Mouse (Mus musculus) brain, embryonic 14.5 days (tissue): Measurements from ENCODE around the gene Prdm1. TPM values are rescaled to one million over a fixed set of nuclear protein-coding genes. Genes with fewer than 3 reads are reported as not detected.

Source experiments
- DNase-seq: peaks from one replicate; pipeline ENCODE4 v3.0.0-alpha.2; 2011; ENCODE audit warnings: low read depth
- CTCF ChIP-seq: fragments of 200-500 bp; IDR thresholded peaks from 2 replicates; pipeline ENCODE4 v1.5.1; 2012; ENCODE audit warnings: inconsistent platforms, mild to moderate bottlenecking, moderate library complexity, borderline replicate concordance; ENCODE audit not compliant: insufficient read depth, insufficient read length; ENCODE audit errors: extremely low read depth
- POLR2A ChIP-seq: fragments of 200-500 bp; IDR thresholded peaks from 2 replicates; pipeline ENCODE4 v1.6.1; 2012; ENCODE audit warnings: mild to moderate bottlenecking, inconsistent platforms, borderline replicate concordance; ENCODE audit not compliant: poor library complexity, insufficient read depth, insufficient read length, severe bottlenecking; ENCODE audit errors: extremely low read depth
- polyA plus RNA-seq: library from polyadenylated mRNA; depleted of rRNA; stranded (reverse); fragments of >200 nt; gene quantifications from 2 replicates; pipeline ENCODE4 v1.2.3, GENCODE M21; 2012

The Prdm1 gene
- polyA plus RNA-seq, 1 experiment = 0.90 TPM

DNA sequence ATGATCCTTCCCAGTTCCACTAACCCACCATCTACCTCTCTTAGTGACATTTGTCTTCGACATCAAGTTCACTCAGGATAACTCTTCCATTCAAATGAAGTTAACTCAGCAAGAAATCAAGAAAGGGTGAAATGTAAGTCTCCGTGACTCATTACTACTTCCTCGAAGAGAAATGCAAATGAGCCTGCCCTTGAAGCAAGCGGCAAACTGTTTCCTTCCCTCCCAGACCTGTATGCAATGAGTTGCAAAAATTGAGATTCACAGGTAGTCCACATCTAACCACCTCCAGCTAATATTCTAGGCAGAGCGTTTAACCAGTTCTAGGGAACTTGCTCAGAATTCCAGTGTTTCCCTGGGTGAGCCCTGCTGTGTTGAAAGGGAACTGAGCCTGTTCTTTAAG, 78.6 kb downstream of the Prdm1 start:
- no peak for DNase-seq
- no peak for TF ChIP-seq CTCF
- no peak for TF ChIP-seq POLR2A

DNA sequence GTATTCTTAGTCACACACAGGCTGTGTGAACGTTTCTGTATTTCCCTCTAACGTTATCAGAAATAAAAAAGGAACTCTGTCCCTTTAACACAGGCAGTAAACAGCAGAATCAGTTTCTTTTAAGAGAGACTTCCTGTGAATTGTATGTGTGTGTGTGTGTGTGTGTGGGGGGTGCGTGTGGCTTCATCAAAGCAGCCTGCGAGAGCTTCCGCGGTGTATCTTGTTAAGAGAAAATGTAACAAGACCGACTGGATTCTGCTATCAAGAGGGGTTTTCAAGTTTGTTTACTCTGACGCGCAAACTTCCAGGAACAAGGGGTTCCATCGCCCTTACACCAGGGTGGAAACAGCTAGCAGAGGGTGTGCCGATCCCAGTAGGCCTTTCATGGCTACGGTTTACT, 80.1 kb downstream of the Prdm1 start:
- DNase-seq = peak; percentile 39
- TF ChIP-seq CTCF = no peak
- no peak for TF ChIP-seq POLR2A

DNA sequence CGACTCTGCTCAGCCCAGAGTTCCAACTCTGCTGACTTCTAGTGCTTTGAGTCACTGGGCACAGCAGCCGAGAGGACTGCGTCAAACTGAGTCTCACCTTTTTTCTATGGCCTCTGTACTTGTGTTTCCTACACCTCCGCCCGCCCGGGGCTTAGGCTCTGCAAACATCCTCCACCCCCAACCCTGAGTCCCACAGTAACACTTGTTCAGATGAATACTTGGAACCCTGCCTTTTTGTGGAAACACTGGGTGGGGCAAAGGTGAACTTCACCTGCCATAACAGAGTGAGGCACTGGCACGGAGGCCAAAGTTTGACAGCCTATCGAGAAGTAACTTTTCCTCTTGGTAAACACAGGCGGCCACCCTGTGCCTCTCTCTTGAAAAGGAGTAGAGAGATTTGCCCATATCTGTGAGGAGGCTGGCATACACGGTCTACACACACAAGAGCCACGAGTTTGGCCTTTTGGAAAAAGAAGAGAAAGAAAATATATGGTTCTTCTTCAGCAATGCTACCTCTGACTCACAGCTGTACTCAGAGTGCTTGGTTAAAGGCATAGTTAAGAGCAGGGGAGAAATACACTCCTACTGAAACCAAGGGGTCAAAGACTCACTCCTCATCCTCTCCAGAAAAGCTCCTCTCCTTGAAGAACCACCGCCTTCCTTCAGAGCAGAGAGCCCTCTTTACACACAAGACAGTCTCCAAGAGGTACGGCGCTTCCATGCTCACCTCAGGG, 80.7 kb downstream of the Prdm1 start:
- no peak for DNase-seq
- TF ChIP-seq POLR2A (no peak), CTCF (no peak)

DNA sequence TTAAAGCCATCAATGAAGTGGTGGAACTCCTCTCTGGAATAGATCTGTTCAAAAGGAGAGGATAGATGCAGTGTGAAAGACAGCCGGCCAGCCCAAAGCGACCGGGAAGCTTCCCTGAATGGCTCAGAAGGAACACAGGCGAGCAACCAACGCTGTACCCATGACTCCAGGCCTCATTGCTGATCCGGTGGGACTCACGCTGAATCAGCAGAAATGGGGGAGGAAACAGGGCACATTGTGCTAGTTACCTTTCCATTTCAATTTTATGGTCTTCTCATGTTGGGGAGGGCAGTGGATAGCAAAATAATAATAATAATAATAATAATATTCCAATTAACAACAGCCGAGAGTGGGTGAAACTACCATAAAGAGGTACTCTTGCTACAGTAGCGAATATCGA, 81.3 kb downstream of the Prdm1 start:
- DNase-seq = no peak
- TF ChIP-seq POLR2A (no peak), CTCF (no peak)

DNA sequence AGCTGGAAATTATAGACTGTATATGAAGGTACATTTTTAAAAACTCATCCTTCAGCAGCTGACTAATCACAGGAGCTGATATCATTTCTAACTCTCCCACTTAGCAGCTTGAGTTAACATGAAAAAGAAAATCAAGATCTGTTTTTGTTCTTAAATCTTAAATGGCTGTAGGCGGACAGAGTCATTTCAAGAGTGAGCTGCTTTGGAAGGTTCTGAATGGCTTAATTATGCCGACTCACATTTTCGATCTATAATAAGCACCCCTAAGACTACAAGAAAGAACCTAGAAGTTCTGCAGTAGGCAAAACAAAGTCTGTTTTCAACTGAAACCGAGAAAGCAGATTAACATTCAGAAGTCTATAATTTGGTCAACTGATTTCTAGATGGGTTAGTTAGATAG, 83.9 kb downstream of the Prdm1 start:
- DNase-seq = peak; percentile 47
- no peak for TF ChIP-seq CTCF
- TF ChIP-seq POLR2A = no peak

DNA sequence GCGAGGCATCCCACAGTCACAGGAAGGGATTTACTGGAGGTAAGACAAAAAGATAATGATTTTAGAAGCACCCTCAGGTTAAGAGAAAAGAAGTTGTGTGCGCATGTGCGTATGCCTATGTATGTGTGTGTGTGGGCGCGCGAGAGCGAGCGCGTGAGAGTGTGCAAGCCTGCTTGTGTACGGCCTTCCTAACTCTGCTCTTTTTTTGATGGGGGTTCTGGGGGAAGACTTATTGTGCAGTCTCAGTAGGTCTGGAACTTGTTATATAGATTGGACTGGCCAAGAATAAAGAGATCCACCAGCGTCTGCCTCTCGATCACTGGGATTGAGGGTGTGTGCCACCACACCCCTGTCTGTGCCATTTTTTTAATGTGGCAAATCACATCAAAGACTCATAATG, 84.6 kb downstream of the Prdm1 start:
- DNase-seq = peak; percentile 39
- no peak for TF ChIP-seq CTCF
- TF ChIP-seq POLR2A = no peak

DNA sequence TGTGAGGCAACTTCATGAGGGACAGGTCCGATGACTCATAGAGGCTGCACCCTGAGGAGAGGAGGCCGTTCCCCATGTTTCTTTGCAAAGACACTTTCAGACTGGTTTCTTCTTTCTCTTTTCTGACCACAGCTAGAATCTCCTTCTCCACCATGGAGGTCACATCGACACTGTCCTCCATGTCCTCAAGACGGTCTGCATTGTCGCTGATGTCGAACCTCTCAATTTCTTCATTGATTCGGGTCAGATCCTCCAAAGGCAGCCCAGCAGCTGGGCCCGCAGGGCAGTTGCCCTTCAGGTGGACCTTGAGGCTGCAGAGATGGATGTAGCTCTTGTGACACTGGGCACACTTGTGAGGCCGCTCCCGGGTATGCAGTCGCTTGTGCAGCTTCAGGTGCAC, 88.6 kb downstream of the Prdm1 start:
- DNase-seq = no peak
- TF ChIP-seq CTCF (no peak), POLR2A (no peak)

DNA sequence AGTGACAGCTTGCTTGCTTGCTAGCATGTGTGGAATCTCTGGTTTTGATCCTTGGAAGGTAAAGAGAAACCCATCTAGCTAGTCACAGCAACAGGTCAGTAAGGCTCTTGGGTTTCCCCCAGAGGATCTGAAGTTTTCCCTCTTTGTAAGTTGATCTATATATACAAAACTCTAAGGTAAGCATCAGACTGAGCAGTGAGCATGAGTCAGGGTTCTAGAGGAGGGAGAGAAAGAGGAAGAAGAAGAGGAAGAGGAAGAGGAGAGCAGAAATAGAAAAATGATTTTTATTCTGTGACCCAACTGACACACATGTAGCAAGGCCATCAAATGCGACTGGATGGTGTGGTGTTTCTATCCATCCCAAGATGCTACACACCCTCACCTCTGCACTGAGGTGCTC, 90.7 kb downstream of the Prdm1 start:
- TF ChIP-seq POLR2A = no peak
- no peak for TF ChIP-seq CTCF
- no peak for DNase-seq

DNA sequence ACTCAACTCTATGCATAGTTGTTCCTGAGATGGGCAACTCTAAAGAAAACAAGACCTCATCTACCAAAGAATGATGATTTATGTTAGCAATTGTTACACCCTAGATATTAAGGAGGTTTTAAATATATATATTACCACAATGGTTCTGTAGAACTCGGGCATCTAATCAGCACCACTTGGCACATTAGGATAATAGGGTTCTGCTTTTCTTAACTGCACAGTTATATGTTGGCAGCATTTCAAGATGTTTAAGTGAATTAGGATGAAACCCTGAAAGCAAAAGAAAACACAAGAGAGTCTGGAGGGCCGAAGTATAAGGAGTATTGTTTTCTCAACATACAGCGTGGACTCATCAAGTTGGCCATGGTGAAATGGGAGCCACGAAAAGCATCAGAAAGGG, 92.3 kb downstream of the Prdm1 start:
- DNase-seq = no peak
- no peak for TF ChIP-seq POLR2A
- no peak for TF ChIP-seq CTCF

DNA sequence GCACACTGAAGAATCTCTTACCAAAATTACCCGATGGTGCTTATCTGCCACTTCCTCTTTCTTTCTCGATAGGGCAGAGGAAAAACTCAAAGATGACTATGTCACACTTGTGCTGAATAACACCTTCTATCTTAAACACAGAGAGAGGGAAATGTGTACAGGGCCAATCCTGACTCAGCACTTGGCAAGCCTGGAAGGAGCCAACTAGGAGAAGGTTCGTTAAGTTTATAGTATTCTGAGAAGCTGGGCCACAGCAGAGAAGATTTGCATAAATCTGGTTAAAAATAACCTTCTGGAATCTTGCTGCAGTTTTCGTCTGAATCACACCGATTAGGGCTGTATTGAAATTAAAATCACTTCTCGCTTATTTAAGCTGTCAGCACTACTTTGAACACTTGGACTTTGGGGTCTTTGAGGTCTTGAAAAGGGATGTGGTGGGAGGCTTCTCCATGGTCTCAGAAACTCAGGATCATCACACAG, 93.6 kb downstream of the Prdm1 start:
- peak; percentile 54 for DNase-seq
- TF ChIP-seq POLR2A (no peak), CTCF (no peak)

DNA sequence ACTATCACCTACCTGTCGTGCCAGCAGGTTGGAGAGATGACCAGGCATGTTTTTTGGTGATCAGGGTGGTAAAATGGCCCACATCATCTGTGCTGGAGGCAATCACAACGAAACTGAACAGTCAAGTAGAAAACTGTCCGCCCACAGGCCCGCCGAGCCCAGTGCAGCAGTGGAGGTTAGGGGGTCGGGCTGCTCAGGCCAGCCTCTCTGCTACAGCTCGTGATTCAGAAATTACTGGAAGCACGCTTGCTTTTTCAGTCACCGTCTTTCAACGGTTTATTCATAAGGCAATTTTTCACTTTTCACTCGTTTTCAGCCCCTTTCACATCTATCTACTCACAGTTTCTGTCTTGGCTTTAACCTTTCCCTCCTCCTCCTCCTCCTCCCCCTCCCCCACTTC, 96.1 kb downstream of the Prdm1 start:
- TF ChIP-seq CTCF (no peak), POLR2A (no peak)

DNA sequence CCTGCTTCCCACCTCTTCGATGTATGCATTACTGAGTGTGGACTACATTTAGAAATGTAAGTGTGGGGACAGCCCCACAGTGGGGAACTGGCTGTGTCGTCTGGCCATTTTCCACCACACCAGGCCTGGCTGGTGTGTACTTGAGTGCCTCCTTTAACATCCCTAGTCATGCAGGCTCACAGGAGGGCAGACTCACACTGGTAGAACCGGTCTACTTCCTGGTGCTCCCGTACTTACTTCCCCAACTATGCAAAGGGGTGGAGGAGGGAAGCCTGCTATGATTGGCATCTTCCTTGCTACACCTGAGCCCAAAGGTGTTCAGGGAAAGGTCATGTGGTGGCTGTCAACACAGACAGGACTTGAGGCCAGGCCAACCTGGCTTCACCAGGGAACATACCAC, 96.6 kb downstream of the Prdm1 start:
- DNase-seq = no peak
- TF ChIP-seq POLR2A = no peak
- TF ChIP-seq CTCF = no peak

More for the DNA sequence above, 96.1 kb downstream of the Prdm1 start:
- DNase-seq = no peak
